Mouse (Mus musculus): Measurements from ENCODE around the gene Dapk3.
"Not testable (repeated sequence)": the region's sequence is repeated elsewhere in the genome, so short reads cannot be mapped to it uniquely, and the experiment has no call there.

DNA sequence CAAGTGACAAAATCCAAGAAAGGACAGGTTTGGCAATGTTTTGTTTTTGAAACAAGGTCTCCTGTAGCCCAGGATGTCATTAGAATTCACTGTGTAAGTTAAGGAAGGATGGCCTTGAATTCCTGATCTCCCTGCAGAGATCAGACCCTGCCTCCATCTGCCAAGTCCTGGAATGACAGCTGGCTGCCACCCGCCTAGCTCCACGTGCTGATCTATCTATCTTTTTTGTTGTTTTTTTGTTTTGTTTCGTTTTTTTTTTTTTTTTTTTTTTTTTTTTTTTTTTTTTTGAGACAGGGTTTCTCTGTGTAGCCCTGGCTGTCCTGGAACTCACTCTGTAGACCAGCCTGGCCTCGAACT lies 7.5 kb upstream of the Dapk3 start:
- TF ChIP-seq POLR2A (IDR thresholded peaks at IDR 0.05; ENCODE audit: low read depth, low read length); CTCF (IDR thresholded peaks at IDR 0.05; ENCODE audit: extremely low read depth, insufficient read length, insufficient replicate concordance, low read depth, low read length): not testable (repeated sequence)
